Mouse (Mus musculus) cerebellum, postnatal 25 days (tissue): ENCODE data around the gene Lair1.

Experiments
- DNase-seq, 2 experiments: peaks; one replicate each; pipeline ENCODE4 v3.0.0; 2021; ENCODE audit warnings: mixed read lengths in 2 of 2

Lair1 gene

GRCm38 (mm10) chr7:3962017-3962416 is 101.0 kb downstream of the Lair1 start:
- DNase-seq: no peak

- no peak for DNase-seq
These were observed 105.6 kb downstream of the Lair1 start for GRCm38 (mm10) chr7:3957387-3957786.
